Mouse (Mus musculus) left cerebral cortex, adult 8-10 months (tissue): ENCODE results near the gene Epo. TPM values are rescaled to one million over a fixed set of nuclear protein-coding genes. Genes with fewer than 3 reads are reported as not detected.

Experiments
- DNase-seq, 2 experiments: peaks; one replicate each; pipeline ENCODE4 v3.0.0; 2022; ENCODE audit warnings: low spot score in 2 of 2
- total RNA-seq, 4 experiments: library from RNA; stranded (reverse); gene quantifications; 2 replicates each; pipeline ENCODE4 v1.2.4; 2022

The Epo gene
- total RNA-seq, 4 experiments from 2014 or later: not detected

DNA sequence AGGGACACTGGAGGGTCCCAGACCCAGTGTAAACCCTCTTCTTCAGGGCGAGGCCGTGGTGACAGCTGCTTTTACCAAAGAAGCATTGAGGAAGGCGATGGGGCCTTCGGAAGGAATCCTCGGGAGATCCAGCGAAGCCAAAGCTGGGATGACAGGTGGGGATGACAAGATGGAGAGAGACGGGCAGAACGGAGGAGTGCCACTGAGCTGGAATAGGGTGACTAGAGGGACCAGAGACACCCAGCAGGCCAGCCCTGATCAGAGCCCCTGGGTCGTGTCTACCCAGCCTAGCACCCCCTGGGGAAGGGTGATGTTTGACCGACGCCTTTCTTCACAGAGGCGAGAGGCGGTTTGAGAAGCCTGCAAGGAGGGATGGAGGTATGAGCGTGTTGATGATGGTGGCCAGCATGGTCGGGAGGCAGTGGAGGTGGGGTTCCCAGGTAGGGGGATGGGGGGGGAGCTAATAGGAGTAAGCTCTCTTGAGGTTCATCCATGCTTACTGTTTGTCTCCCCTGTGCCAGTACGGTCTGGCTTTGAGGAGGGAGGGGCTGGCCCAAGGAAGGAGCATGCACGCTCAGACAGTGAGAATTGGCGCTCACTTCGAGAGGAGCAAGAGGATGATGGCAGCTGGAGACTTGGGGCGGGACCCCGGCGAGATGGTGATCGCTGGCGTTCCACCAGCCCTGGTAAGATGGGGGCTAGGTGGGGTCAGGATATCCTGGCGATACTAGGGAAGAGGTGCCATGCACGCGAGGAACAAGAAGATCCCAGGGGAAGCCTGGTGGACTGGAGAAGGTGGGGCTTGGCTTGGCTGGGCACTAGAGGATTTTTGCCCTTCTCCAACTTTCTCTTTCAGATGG, 13.1 kb downstream of the Epo start:
- no peak for DNase-seq

DNA sequence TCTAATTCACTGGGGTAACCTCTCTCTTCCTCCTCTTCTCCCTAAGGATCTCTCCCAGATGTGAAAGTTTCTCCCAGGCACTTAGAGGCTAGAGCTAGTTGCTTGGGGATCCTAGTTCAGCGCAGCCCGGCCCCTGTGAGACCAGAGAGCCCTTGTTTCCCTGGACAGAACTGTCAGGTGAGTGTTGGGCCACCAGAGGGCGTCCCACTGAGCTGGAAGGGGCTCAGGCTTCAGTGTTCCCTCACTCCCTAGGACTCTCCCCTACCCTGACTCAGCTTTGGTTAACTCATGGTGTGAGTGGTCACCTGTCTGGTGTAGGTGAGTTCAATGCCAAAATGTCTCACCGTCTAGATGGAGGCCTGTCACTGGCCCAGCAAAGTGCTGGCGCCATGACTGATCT, 14.6 kb downstream of the Epo start, which contains the start of gene Gigyf1:
Gene Gigyf1 (plus strand): TSS at position 113 of the 400 bp plus-strand sequence.
- DNase-seq: no peak

DNA sequence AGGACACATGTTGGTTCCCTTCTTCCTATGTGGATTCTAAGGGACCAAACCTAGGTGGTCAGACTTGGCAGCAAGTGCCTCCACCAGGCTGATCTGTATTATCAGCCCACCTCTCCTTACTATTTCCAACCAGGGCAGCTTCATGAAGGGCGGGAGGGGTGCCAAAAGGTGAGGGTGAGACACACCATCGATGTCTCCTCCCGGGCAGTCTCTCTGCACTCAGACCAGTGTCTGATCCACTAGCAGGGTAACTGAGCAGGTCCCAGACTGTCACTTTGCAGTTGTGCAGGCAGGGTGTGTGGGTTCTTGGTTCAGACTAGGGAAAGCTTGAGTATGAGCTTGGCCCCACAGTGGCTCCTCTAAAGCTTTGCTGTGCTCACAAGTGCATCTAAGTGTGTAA, 18.2 kb downstream of the Epo start:
- DNase-seq: no peak

DNA sequence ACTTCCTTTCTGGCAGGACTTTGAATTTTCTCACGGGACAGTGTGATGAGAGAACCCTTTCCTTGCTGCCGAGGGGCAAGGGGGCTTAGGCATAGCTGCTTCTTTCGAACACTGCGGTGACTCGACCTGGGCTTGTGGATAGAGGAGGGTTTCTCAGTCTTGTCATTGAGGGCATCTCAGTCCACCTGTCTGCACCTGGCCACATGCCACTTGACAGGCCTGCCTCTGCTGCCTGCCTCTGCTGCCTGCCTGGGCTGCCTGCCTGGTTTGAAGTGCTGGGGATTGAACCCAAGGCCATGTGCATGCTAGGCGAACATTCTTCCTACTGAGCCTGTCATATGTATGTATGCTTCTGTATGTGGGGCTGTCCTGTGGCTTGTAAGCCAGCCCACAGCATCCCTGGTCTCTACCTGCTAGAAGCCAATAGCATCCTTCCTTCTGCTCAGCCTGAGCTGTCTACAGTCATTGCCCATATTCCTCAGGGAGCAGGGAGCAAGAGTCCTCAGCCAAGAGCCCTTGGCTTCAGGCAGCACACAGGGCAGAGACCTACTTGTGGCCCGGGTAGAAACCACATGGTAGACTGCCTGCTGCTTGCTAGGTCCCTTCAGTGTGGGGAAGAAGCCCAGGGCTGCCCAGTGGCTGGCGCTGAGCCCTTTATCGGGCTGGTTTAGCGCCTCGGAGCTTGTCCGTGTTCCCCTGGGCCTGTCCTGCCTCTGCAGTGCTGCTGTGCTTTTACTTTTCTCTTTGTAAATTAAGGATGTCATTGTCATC, 18.9 kb downstream of the Epo start:
- DNase-seq: no peak

DNA sequence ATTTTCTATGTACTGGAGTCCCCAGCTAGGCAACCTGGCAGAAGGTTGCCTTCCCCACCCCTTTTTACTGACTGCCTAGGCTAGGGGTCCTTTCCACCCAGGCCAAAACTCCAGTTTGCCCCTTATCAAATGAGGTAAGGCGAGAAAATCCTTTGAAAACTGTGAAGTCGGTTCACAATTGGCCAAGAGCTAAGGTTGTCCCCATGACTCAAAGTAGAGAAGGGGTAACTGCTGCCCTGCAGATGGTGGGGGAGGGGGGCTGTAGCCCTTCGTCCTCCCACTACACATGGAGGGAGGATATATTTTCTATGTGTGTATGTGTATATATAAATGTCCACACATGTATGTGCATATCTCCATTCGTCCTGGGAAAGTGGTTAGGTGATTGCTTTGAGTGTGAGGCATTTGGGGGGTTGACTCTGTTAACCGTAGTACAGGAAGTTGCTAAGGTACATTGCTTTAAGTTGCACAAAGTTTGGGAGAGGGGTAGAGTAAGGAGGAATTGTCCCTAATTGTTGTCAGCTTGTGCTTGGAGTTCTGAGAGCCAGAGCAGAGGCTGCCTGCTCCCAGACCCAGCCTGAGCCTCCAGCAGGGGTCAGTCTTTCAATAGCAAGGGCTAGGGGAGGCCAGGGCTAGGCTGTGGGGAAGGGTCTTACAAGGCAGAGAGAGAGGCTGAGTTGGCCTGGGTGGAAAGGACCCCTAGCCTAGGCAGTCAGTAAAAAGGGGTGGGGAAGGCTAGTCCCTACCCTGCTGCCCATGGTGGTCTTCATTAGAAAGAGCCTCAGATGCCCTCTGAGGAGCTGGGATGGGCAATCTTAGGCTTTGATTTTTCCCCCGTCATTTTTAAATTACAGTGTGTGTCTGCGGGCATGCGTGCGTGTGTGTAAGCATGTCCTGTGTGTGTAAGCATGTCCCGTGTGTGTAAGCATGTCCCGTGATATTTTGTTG, 19.9 kb downstream of the Epo start:
- no peak for DNase-seq

DNA sequence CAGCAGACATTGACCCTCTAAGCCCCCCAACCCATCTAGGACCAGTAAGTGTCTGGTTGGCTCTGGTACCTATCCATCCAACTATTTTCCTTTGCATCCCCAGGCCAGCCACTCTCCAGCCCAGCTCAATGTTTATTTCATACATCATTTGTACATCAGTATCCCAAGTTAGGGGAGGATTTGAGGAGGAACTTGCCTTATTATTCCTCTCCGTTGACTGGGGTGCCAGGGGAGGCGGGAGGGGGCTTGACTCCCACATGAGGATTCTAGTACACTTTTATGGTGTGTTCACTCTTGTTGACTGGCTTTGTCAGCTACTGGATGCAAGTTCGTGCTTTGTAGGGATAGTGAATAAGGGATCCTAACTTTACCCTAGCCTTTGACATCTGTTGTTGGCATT, 21.3 kb downstream of the Epo start:
- no peak for DNase-seq

DNA sequence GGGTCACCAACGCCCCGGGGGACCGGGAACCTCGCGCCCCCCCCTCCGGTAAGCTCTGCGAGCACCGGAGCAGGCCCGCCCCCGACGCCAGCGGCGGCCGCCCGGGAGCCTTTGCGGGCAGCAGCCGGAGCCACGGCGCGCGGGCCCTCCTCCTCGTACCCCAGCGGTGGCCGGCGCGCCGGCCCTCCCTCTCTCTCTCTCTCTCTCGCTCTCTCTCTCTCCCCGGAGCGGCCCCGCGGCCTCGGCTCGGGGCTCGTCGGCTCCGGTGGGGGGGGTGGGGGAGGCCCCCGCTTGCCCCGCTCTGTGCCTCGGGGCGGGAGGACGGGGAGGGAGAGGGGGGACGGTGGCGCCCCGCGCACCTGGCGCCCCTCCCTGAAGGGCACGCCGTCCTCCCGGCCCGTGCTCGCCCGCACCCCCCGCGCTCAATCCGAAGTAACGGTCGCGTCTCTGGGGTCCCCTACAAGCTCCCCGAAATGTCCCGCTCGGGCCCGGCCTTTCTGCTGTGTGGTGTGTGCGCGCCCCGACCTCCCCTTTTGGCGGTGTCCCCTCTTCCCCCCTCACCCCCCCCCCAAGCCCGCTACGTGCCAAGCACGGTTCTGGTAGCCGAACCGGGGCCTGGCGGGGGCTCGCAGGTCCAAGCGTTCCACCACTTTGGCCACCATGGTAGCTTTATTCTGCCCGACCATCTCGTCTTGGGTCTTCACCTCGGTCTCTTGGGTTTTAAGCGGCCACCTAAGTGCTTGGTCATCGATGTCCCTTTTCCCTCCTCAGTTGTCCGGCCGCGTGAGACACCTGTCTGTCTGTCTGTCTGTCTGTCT, 22.3 kb downstream of the Epo start:
- DNase-seq: no peak

DNA sequence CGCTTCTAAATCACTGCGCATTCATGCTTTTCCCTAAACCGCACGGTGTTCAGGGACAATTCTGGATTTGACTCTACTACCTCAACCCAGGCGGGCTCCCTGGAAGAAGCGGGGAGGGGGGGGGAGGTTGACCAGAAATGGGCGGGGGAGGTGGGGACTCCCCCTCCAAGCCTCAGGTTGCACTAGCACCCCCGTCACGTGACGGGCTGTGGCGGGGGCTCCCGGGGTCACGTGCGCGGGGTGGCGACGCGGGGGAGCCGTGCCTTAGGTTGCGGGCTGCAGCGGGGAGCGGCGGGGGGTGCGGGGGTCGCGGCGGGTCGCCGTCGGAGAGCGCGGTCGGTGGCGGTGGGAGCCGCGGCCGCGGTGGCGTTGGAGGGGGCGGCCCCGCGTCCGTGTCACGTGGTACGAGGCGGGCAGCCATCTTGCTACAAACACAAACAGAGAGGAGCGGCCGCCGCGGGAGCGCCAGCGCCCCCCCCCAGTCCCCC, 23.0 kb downstream of the Epo start:
- peak; percentile 65 to 77 for DNase-seq

DNA sequence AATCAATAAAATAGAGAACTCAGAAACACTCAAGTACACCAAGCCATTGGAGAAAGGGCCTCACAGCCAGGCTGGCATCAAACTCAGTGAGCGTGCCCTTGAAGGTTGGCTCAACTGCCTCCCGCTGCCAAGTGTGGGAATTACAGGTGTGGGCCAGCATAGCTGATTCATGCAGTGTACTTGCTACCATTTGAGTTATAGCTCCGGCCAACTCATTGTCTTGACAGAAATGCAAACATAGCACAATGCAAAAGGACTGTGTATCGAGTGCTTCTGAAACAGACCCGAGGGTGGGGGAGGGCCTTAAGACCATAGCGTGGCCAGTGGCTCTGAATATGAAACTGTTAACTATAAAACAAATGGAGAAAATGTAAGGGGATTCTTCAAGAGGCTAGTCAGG, 29.0 kb downstream of the Epo start:
- no peak for DNase-seq

DNA sequence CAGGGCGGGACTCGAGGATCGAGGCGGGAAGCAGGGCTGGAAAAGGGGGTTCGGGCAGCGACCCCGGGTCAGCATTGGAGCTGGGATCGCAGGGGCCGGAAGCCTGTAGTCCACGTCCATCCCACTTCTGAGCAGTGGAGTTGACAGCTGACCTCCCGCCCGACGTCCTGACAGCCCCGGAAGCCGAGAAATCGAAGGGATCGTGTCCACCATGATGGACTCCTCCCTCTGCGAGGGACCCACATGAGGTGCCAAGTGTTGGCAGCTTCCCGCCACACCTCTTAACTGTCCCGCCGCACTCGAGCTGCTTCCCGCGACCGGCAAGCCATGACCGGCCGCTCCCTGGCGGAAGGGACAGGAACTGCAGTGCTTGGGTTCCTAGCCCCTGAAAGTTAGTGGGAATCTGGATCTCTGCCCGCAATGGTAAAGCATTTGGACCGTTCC, 30.4 kb downstream of the Epo start:
- peak in 1 of 2 experiments; percentile 62 for DNase-seq

DNA sequence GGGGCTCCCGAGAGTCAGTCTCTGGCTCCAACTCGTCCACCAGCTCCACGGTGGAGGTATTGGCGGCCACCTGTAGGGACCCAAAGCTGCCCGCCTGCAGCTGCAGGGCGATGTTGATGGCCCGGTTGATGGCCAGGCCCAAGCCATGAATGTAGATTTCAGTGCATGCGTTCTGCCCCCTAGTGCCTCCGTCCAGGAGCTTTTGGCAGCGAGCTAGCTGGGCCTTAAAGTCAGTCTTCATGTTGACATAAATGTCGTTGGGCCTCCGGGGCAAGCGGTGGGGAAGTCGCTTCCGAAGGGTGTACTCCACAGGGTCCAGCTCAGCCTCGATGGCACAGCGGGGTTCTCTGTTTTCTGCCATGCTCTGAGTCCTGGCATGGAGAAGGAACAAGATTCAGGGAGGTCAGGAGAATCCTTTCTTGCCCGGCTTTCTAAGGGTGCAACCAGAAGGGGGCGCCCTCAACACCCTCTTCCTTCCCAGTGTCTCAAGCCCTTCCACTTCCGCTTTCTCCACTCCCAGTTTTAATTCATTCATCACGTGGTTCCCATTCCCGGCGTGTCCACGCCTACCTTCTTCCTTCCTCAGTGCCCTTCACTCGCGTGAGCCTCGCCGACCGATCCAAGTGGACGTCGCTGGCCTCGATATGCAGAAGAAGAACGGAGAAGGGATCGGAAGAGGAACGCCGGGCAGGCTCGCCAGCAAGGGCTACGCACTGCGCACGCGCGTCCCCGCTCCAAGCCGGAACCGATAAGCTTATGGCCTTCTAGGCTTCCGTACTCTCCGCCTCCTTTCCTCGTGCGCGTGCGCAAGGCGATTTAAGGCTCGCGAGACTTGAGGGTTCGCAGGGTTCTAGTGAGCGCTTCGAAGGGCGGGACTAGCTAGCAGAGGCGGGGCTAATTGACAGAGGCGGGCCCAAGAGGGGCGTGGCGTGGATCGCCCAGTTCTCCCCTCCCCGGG, 31.1 kb downstream of the Epo start, which contains the start of gene Pop7:
Gene Pop7 (minus strand): TSS at position 810 of the 958 bp plus-strand sequence.
- peak; percentile 99 to 100 for DNase-seq

DNA sequence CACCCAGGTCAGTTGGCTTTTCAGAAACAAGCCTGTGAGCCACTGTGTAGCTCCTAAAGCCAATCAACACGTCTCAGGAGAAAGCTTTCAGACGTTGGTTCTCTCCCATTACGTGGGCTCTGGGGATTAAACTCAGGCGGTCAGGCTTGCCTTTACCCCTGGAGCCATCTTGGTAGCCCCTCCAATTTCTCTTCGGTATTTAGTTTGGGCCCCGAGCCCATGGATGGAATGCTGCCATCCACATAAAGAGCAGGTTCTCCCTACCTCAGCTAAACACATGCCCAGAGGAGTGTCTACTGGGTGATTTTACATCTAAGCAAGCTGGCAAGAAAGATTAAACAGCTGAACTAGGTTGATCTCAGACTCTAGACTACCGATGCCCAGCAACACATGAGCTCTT, 32.9 kb downstream of the Epo start:
- DNase-seq: no peak

DNA sequence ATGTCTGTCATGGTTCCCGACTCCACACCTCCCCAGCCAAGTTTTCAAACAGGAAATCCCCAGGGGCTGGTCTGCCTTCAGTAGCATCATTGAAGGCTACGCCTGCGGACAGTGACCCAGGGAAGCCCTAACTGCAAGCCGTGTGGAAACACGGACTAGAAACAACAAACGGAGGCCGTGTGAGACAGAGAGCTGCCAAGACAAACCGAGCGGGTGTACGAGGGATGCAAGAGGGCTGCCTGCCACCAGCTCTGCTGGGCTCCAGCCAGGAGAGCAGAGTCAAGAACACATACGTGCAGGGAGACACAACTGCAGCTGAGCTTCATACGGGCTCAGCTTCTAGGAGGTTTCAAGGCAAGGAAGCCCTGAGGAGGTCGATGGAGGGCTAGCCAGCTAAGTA, 39.2 kb downstream of the Epo start:
- no peak for DNase-seq

DNA sequence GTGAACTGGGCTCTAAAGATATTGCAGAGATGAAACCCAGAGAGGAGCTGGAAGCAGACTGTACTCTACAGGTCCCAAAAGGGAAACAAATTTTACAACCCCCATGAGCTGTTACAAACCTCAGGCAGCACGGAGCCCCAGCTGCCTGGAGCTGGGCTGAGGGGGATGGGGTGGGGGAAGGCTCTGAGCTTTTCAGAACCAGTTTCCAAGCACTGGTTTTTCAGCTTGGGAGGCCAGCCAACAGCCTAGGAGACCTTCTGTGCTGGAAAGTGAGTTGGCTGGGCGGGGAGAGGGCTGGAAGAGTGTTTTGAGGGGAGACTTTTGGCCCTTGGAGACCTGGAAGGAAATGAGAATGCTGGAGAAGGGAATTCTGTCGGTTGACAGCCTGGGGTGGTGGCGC, 41.5 kb downstream of the Epo start:
- no peak for DNase-seq

DNA sequence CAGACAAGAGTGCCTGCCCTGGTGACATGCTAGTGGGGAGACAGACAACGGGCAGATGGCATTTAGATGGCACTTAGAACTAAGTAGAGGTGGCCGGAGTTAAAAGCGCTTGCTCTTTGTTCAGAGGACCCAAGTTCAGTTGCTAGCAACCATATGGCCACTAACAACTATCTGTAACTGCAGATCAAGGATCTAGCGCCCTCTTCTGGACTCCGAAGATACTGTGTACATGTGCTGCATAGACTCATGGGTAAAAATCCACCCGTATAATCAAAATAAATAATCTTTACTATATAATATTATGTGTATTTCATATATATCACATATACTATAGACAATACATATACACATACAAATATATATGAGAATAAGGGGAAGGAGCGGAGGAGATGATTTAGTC, 45.4 kb downstream of the Epo start:
- no peak for DNase-seq

DNA sequence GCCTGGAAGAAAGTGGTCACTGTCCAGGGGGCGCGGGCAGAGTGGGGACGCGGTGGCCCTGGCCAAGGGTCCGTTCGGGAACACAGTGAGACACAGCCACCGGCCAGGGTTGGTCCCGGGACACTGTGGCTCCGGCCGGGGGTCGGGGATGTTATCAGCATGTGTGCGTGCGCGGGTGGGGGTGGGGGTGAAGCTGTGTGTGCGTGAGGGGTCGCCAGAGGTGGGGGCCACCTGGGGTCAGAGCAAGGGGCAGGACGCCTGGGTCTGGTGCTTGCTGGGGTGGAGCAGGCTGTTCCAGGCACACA, 47.2 kb downstream of the Epo start:
- no peak for DNase-seq

DNA sequence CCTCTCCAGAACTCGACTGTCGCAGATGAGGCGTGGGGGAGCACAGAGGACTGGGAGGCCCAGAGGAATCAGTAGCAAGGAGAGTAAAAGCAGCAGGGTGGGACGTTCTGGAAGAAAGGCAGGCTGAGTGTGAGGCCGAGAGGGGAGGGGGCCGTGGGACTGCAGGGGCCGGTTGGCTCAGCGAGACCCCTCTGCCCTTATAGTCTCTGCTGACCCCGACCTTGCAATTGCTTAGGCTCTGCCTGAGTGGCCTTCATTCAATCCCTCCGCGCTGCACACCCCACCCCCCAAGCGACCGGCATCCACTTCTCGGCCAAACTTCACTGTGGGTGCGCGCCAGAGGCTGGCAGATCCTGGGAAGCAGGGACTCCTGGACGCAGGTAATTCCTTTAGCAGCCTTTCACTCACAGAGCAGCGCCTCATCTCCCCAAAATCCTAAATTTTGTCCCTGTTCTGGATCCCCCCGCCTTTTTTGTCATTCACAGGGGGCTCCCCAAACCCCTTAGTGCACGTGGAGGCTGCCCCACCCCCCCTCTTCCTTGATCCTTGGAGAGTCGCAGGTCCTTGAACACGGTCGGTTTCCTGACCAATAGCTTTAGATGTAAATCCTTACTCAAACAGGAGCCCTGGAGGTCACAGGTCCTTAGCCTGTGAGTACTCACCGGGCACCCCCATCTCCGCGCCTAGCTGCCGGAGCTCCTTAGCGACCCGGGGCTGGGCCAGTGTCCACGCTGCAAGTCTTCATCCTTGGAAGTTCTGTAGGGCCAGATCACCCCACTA, 47.8 kb downstream of the Epo start:
- DNase-seq: no peak

DNA sequence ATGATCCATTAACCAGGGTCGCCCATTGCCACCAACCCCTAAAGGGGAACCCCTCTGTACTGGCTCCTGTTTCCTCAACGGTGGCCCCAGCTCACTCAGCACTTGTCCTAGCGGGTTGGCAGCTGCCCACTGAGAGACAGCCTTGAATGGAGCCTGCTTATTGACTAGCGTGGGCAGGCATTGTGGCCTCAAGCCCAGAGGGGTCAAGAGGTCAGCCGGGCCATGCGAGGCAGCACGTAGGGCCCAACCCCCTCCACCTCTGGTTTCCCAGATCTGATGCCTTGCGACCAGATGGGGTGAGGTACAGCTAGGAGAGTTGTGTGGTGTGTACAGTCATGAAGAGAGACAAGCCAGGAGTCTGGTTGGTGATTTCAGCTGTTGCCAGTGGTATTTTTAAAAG, 51.1 kb downstream of the Epo start:
- DNase-seq: no peak

DNA sequence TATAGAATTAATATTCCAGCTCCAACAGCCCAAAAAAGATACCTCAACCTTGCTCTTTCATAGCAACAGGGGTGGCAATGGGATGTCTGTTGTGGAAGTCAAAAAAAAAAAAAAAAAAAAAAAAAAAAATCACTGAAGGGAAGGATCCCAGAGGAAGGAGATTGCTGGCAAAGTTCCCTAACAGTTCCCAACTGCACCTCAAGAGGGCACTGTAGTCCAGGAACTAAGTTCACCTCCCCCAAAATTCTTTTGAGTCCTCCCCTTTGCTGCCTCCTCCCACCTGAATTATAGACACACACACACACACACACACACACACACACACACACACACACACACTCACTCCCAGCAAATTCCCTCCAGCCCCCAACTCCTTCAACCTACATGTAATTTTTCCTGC, 51.9 kb downstream of the Epo start:
- DNase-seq: peak; percentile 45 to 79
